Mouse (Mus musculus): ENCODE results near the gene Gcc1. TPM values are rescaled to one million over a fixed set of nuclear protein-coding genes. Genes with fewer than 3 reads are reported as not detected.

The Gcc1 gene
- total RNA-seq, 2 experiments from 2014 or later, result 20.9 to 25.7 TPM

DNA sequence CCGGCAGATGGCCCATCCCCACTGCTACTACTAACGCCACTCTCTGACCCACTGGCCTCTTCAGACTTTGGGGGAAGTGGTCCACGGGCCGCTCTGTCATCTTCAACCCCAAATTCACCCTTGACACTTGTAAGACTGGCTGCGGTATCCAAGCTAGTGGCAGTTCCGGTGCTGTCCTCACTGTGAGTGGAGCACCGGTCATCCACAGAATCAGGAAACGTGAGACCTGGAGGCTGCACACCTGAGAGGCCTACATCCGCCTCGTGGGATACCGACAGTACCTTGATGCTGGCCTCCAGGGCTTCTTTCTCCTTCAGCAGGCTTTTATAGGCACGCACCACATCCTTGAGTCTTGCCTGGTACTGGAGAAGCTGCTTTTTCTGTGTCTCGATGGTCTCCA is 7.3 kb downstream of the Gcc1 start:
- DNase-seq (ENCODE audit: extremely low spot score in 1 of 2, low spot score in 2 of 2), result no peak
- intact Hi-C loops (cut with DNase I), result loop anchor here (5.0 kb wide), 3 partner anchors 159 to 601 kb away; partner anchors contain the start of gene Lrrc4
- no peak for TF ChIP-seq CTCF (IDR thresholded peaks at IDR 0.05)
- peak overlapping the region; percentile 85 for H3K4me3 ChIP-seq
- H3K27ac ChIP-seq, result no peak overlapping the region; the same call in 1 of the 2 replicates

DNA sequence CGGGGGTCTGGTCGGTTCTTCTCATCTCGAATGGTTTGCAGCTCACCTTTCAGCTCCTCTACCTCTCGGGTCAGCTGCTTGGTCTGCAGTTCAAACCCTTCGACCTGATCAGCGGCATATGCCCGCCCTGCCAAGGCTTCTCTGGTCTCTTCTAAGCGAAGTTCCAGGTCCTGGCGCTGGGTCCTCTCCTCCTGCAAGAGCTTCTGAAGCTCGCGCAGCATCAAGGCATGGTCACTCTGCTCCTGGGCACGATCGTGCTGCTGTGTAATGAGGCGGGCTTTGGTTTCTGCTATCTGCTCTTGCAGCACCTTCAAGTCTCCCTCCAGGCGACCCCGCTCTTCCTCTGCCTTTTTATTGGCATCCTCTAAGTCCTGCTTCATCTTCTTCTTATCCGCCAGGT is 7.8 kb downstream of the Gcc1 start:
- intact Hi-C loops (cut with DNase I), result loop anchor here (5.0 kb wide), 3 partner anchors 158 to 602 kb away; partner anchors contain the start of gene Lrrc4
- Histone ChIP-seq H3K4me3 (peak overlapping the region; percentile 85), H3K27ac (no peak overlapping the region)
- DNase-seq (ENCODE audit: extremely low spot score in 1 of 2, low spot score in 2 of 2), result no peak
- TF ChIP-seq CTCF (IDR thresholded peaks at IDR 0.05), result no peak

DNA sequence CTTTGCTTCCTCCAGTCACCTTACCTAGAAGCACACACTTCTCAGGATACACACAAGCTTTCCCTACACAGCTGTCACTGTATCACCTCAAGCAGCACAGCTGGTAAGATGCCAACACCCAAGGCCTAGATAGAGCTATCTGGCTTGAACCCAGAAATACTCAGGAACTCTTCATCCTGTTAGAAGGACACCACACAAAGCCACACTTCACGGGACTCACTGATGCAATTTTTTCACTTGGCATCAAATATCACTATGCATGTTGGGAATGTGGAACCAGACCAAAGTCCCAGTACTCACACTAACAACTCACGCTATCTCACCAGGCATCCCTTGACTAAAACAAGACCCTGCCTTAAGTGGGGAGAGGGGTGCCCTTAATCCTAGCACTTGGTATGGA is 8.5 kb downstream of the Gcc1 start:
- DNase-seq (ENCODE audit: extremely low spot score in 1 of 2, low spot score in 2 of 2), result no peak
- Histone ChIP-seq H3K4me3 (peak overlapping the region; percentile 13; the same call in 1 of the 2 replicates), H3K27ac (no peak overlapping the region)
- intact Hi-C loops (cut with DNase I), result loop anchor here (5.0 kb wide), 3 partner anchors 157 to 603 kb away; partner anchors contain the start of gene Lrrc4
- no peak for TF ChIP-seq CTCF (IDR thresholded peaks at IDR 0.05)

GRCm38 (mm10) chr6:28418449-28418848 is 9.7 kb downstream of the Gcc1 start:
- Histone ChIP-seq H3K27ac (peak overlapping the region; percentile 9; the same call in 1 of the 2 replicates), H3K4me3 (no peak overlapping the region)
- TF ChIP-seq CTCF (IDR thresholded peaks at IDR 0.05), result no peak; the same call in 1 of the 2 replicates
- intact Hi-C loops (cut with DNase I), result no loop called here
- DNase-seq (ENCODE audit: extremely low spot score in 1 of 2, low spot score in 2 of 2), result peak; percentile 47 to 57

DNA sequence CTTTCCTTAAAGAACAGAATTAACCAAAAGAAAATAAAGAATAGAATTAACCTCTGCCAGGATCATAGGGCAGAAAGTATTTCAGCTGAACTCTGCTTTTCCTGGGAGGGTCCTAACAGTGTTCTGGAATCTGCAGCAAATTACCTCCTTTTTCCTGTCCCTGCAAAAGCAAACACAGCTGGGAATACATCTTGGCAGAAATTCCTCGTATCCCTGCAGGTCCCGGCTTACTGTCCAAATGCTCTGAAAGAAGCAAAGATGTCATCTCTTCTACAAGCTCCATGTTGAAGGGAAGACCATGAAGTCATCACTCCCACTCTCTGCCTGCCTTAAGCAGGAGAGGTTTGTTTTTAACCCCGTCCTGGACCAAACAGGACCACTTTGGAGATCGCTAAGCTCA is 11.2 kb downstream of the Gcc1 start:
- no peak for TF ChIP-seq CTCF (IDR thresholded peaks at IDR 0.05)
- Histone ChIP-seq H3K27ac (no peak overlapping the region), H3K4me3 (no peak overlapping the region)
- intact Hi-C loops (cut with DNase I), result no loop called here
- DNase-seq (ENCODE audit: extremely low spot score in 1 of 2, low spot score in 2 of 2), result no peak

GRCm38 (mm10) chr6:28411236-28411635 is 17.0 kb downstream of the Gcc1 start:
- no peak overlapping the region for H3K27ac ChIP-seq
- H3K4me3 ChIP-seq, result no peak overlapping the region
- intact Hi-C loops (cut with DNase I), result no loop called here
- TF ChIP-seq CTCF (IDR thresholded peaks at IDR 0.05), result no peak
- no peak for DNase-seq (ENCODE audit: extremely low spot score in 1 of 2, low spot score in 2 of 2)

DNA sequence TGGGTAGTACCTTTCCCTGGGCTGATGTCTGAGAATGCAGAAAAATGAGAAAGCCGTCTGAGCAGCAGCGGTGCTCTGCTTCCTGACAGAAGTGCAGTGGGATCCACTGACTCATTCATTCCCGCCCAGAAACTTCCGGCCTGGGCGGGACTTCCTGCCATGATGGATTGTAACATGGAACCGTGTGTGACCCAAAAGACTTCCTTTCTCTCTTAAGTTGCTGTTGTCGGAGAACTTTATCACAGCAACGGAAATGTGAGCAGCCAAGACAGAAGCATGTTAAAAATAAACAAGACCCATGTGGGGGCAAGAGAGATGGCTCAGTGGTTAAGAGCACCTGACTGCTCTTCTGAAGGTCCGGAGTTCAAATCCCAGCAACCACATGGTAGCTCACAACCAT is 18.1 kb downstream of the Gcc1 start:
- intact Hi-C loops (cut with DNase I), result no loop called here
- no peak for DNase-seq (ENCODE audit: extremely low spot score in 1 of 2, low spot score in 2 of 2)
- no peak for TF ChIP-seq CTCF (IDR thresholded peaks at IDR 0.05)
- H3K4me3 ChIP-seq, result no peak overlapping the region
- no peak overlapping the region for H3K27ac ChIP-seq

DNA sequence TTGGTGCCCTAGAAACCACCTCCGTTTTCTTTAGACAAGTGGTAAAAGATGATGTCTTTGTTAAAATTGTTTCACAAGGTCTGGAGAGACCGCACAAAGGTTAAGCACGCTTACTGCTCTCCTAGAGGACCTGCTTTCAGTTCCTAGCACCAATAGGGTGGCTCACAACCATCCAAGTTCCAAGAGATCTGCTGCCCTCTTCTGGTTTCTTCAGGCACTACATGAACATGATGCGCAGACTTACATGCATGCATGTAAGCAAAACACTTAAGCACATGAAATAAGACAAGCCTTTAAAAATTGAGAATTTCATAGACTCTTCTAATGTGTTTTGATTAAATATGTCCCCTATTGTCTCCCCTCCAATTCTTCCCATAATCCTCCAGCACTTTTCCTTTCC is 28.4 kb downstream of the Gcc1 start:
- intact Hi-C loops (cut with DNase I), result no loop called here
- Histone ChIP-seq H3K27ac (no peak overlapping the region), H3K4me3 (no peak overlapping the region)
- no peak for DNase-seq (ENCODE audit: extremely low spot score in 1 of 2, low spot score in 2 of 2)
- TF ChIP-seq CTCF (IDR thresholded peaks at IDR 0.05), result peak; percentile 26

DNA sequence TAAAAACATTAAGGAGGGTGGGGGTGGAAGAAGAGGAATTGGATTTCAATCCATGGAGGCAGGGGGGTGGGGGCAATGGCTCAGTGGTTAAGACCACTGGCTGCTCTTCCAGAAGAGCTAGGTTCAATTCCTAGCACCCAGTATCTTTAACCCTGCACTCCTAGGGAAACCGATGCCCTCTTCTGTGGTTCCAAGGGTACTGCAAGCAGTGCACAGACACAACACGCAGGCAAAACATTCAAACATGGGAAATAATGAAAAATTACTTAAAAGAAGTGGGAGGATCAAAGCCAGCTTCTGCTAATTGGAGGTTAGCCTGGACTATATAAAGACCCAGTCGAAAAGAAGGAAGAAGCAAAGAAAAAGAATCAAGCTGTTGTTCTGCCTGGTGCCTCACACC is 29.5 kb downstream of the Gcc1 start:
- TF ChIP-seq CTCF (IDR thresholded peaks at IDR 0.05), result peak; percentile 24
- DNase-seq (ENCODE audit: extremely low spot score in 1 of 2, low spot score in 2 of 2), result no peak
- H3K27ac ChIP-seq, result no peak overlapping the region
- intact Hi-C loops (cut with DNase I), result no loop called here
- H3K4me3 ChIP-seq, result no peak overlapping the region

DNA sequence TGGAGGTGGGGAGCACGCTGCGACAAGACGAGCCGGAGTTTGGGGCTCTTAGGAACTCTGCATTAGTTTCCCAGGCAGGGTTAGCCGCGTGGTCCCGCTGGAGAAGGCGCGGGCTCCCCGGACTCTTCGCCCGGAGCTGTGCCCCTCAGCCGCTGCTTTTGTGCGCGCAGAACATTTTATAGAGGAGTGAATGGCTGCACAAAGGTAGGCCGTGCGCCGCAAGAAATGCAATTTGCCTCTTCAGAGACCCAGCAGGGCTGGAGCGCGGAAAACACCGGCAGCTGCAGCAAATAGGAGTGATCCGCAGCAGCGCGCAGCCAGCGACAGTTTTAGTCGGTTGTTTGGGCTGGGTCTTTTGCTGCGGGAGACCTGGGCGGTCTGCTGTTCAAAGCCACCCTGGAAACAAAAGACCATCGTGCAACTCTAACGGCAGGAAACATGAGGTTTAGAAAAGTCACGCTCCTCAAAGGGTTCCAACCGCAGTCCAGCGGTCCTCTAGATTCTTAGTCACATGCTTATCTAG is 30.4 kb downstream of the Gcc1 start, which contains the start of gene Zfp800:
Zfp800 (minus strand) TSS at position 325 of the 523 bp plus-strand sequence.
- no peak for DNase-seq (ENCODE audit: extremely low spot score in 1 of 2, low spot score in 2 of 2)

DNA sequence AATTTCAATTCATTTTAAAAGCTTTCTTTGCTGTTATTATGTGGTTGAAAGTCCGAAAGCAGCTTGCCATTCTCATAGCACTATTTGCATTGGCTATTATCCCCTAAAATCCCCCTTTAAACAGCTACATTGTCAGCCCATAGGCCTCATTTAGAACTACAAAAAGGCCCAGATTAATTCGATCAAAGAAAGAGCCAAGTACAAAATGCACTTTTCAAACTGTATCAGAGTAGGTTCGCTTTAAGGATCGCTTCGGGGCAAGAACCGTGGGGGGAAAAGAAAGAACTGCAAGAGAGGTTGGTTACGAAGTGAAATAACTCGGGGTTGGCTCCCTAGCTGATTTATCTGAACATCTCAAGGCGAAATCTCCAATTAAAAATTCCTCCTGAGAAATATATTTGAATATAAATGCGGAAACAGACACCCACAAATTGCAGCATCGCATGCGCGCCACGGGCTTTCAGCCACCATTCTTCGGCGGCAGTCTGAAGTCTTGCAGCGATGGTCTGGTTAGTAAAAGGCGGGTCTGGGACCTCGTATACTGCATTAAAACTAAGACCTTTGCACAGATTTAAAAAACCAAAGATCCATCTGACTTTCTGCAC is 31.2 kb downstream of the Gcc1 start:
- Histone ChIP-seq H3K27ac (no peak overlapping the region), H3K4me3 (peak overlapping the region; percentile 53)
- no peak for TF ChIP-seq CTCF (IDR thresholded peaks at IDR 0.05)
- intact Hi-C loops (cut with DNase I), result no loop called here
- no peak for DNase-seq (ENCODE audit: extremely low spot score in 1 of 2, low spot score in 2 of 2)

More for the DNA sequence above, 30.4 kb downstream of the Gcc1 start, which contains the start of gene Zfp800:
- Histone ChIP-seq H3K4me3 (peak within 1 kb of the TSS; percentile 53), H3K27ac (no peak within 1 kb of the TSS)
- intact Hi-C loops (cut with DNase I), result no loop called here
- no peak for TF ChIP-seq CTCF (IDR thresholded peaks at IDR 0.05)

- intact Hi-C loops (cut with DNase I), result no loop called here
- peak overlapping the region; percentile 53; the same call in 1 of the 2 replicates for H3K4me3 ChIP-seq
- TF ChIP-seq CTCF (IDR thresholded peaks at IDR 0.05), result no peak
- DNase-seq (ENCODE audit: extremely low spot score in 1 of 2, low spot score in 2 of 2), result no peak
- H3K27ac ChIP-seq, result no peak overlapping the region
Observed at GRCm38 (mm10) chr6:28396051-28396852, 31.9 kb downstream of the Gcc1 start.

All from left cerebral cortex, adult 2 months (tissue).